Mouse (Mus musculus) kidney, adult 2 months (tissue): Measurements from ENCODE around the gene Zfp423.

Experiments
- CTCF ChIP-seq: fragments of 200-500 bp; conservative IDR thresholded peaks from 2 replicates; pipeline ENCODE4 v1.5.1; 2011; ENCODE audit warnings: low read depth, mild to moderate bottlenecking, control low read depth, low read length, moderate library complexity, mixed read lengths; ENCODE audit not compliant: insufficient read depth, insufficient read length
- POLR2A ChIP-seq: fragments of 200-500 bp; IDR thresholded peaks from one replicate; pipeline ENCODE4 v1.6.1; 2011; ENCODE audit warnings: low read depth, low read length, control low read depth

GRCm38 (mm10) chr8:87927034-87927830 lies 32.2 kb downstream of the Zfp423 start:
- TF ChIP-seq CTCF (no peak), POLR2A (no peak)
